13 mouse cellular contexts compared by ENCODE assay signal in genomic region chr8:71471861-71472260, GRCm38 (mm10).
"Had no signal": no experiment of that assay in that cellular context is flagged by ENCODE, and none has a peak within 500 bp of the region (broad histone marks: within the 10 kb centered on the region; RNA-seq: fewer than 3 reads in every experiment).

No protein-coding gene starts in this region.

- DNase-seq: gastrocnemius, adult 2 months; gastrocnemius, postnatal 10 days; gastrocnemius, postnatal 25 days; heart, adult 2 months; heart, postnatal 14 days; heart, postnatal 4 days; kidney, adult 18-20 months; kidney, adult 8-10 months; kidney, postnatal 10 days; kidney, postnatal 25 days; kidney, postnatal 4 days; liver; liver, embryonic 13.5 days had no signal
